Mouse (Mus musculus): ENCODE data around the gene Atp6v0c. TPM values are rescaled to one million over a fixed set of nuclear protein-coding genes. Genes with fewer than 3 reads are reported as not detected.

The Atp6v0c gene
- 783 and 890 TPM in 2 replicates for polyA plus RNA-seq (2015; fragmentation: Nextera tagmentation; extraction: Ambion mirVana)

DNA sequence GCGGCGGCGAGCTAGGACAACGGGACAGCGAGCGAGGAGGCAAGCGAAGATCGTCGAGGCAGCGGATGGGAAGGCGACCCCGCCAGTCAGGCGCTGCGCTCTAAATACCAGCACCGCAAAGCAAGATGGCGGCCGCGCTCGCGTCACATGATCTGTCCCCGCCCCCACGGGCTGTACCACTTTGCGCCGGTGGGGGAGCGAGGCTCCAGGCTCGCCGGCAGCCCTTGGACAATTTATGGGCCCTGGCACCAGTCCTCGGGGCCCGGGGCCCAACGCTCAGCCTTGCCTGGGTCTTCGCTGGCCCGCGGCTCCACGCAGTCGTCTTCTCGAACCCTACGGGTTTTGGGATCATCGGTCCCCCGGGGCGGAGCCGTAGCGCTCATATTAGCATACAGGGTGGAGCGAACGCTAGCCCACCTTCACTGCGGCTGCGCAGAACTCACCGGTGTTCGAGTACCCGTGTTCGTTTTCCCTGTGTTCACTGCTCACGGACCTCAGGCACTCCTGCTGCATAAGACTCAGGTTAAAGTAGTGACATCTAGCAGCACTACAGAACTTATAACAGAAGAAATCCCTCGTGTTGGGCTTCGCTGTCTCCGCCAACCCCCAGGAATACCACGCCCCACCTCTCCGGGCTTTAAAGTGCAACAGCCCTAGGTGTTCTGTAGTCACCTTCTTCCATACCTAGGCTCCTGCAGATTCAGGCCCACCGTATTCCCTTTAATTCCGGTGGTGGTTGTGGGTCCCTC is at the start of gene Atp6v0c:
TSS of gene Atp6v0c (minus strand) at position 386 of the 749 bp plus-strand sequence.
- Histone ChIP-seq H3K9me3 (ENCODE audit: control insufficient read depth, low read length) (no peaks in the 10 kb centered on the region), H3K36me3 (ENCODE audit: control insufficient read depth, insufficient read depth, low read length) (0 out of 2 replicates have a peak, but pooled peaks cover 6% of the 10 kb centered on the region), H3K4me1 (ENCODE audit: control insufficient read depth, insufficient read depth, low read length) (peaks cover 21% of the 10 kb centered on the region), H3K27me3 (replicated peaks; ENCODE audit: control insufficient read depth, insufficient read depth, low read length) (no peaks in the 10 kb centered on the region), H3K9ac (ENCODE audit: low read depth, low read length) (peak within 1 kb of the TSS; percentile 91), H3K4me3 (ENCODE audit: low read length) (peak within 1 kb of the TSS; percentile 87), H3K27ac (ENCODE audit: low read length) (peak within 1 kb of the TSS; percentile 96), H3K4me2 (ENCODE audit: low read depth, low read length) (peak within 1 kb of the TSS; percentile 70)
- WGBS = under 1% methylated on average over 57 of the region's 58 CpGs
- ATAC-seq = peak; percentile 89

DNA sequence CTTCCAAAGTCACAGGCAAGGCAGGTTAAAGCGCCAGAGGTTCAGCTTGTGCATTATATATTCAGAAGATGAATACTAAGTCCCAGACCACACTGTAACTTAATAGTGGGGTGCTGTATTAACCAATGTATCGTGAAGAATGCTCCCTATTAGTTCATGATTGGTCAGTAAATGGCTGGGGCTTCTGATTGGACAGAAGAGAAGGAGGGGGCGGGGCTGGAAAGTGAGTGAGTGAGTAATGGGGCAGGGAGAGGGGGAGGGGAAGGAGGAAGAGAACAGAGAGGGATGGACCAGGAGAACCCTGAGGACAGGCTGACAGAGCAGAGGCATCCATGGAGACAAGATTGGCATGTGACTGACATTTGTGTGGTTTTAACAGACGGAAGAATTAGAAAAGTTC is 47.3 kb upstream of the Atp6v0c start:
- ATAC-seq = no peak
- Histone ChIP-seq H3K9me3 (ENCODE audit: control insufficient read depth, low read length) (no peaks in the 10 kb centered on the region), H3K4me1 (ENCODE audit: control insufficient read depth, insufficient read depth, low read length) (peaks cover 23% of the 10 kb centered on the region), H3K9ac (ENCODE audit: low read depth, low read length) (no peak overlapping the region), H3K4me2 (ENCODE audit: low read depth, low read length) (no peak overlapping the region), H3K27me3 (replicated peaks; ENCODE audit: control insufficient read depth, insufficient read depth, low read length) (no peaks in the 10 kb centered on the region), H3K27ac (ENCODE audit: low read length) (no peak overlapping the region), H3K36me3 (ENCODE audit: control insufficient read depth, insufficient read depth, low read length) (no peaks in the 10 kb centered on the region), H3K4me3 (ENCODE audit: low read length) (no peak overlapping the region)
- WGBS = 75% methylated on average over 4 of the region's 4 CpGs

DNA sequence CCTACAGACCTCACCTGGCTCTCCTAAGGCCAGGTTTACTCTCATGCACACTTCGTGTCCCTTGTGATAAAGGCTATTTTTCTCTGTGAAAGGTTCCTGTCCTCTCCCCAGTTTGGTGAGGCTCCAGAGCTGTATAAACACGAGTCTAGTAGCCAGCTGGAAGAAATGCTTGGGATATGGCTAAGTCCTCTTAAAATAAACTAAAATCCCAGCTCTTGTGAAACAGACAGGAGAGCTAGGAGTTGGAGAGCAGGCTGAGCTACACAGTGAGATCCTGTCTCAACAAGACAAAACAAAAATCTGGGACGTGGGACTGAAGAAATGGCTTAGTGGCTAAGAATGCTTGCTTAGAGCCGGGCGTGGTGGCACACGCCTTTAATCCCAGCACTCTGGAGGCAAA is 43.7 kb upstream of the Atp6v0c start:
- 0 out of 2 replicates have a peak, but pooled peaks cover 5% of the 10 kb centered on the region for H3K27me3 ChIP-seq (replicated peaks; ENCODE audit: control insufficient read depth, insufficient read depth, low read length)
- H3K36me3 ChIP-seq (ENCODE audit: control insufficient read depth, insufficient read depth, low read length) = no peaks in the 10 kb centered on the region
- peak overlapping the region; percentile 3; the same call in 1 of the 2 replicates for H3K27ac ChIP-seq (ENCODE audit: low read length)
- H3K4me3 ChIP-seq (ENCODE audit: low read length) = no peak overlapping the region
- no peak for ATAC-seq
- H3K4me2 ChIP-seq (ENCODE audit: low read depth, low read length) = no peak overlapping the region
- H3K9ac ChIP-seq (ENCODE audit: low read depth, low read length) = no peak overlapping the region
- peaks cover 47% of the 10 kb centered on the region for H3K4me1 ChIP-seq (ENCODE audit: control insufficient read depth, insufficient read depth, low read length)
- H3K9me3 ChIP-seq (ENCODE audit: control insufficient read depth, low read length) = no peaks in the 10 kb centered on the region
- 53% methylated on average over 6 of the region's 6 CpGs for WGBS

DNA sequence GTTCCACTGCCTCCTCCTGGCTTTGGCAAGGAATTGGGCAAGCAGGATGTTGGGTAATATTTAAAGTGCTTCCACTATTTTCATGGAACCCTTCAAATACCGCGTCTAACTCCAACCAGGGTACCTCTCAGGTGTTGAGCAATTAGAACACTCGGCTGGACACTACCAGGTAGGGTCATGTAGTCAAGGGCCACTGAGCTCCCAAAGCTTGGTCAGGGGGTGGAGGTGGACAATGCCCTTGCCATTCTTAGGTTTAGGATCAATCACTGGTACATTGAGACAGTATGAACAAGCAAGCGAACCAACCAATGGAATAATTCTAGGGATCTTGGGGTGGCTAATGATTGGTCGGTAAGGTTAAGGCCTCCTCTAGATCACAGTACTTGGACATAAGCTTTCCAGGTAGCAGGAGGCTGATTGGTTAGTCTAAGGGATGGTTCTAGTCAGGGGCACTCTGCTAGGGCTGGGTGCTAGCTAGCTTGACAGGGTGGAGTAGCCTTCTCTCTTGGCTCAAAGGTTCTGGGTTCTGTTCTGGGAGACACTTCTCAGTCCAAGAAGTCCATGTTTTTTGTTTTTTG is 43.0 kb upstream of the Atp6v0c start:
- H3K36me3 ChIP-seq (ENCODE audit: control insufficient read depth, insufficient read depth, low read length) = no peaks in the 10 kb centered on the region
- WGBS = 40% methylated on average over 5 of the region's 5 CpGs
- no peak overlapping the region for H3K9ac ChIP-seq (ENCODE audit: low read depth, low read length)
- peak overlapping the region; percentile 90 for H3K4me2 ChIP-seq (ENCODE audit: low read depth, low read length)
- no peaks in the 10 kb centered on the region for H3K9me3 ChIP-seq (ENCODE audit: control insufficient read depth, low read length)
- H3K27ac ChIP-seq (ENCODE audit: low read length) = peak overlapping the region; percentile 3; the same call in 1 of the 2 replicates
- ATAC-seq = no peak
- peaks cover 54% of the 10 kb centered on the region for H3K4me1 ChIP-seq (ENCODE audit: control insufficient read depth, insufficient read depth, low read length)
- H3K4me3 ChIP-seq (ENCODE audit: low read length) = peak overlapping the region; percentile 45; the same call in 1 of the 2 replicates
- H3K27me3 ChIP-seq (replicated peaks; ENCODE audit: control insufficient read depth, insufficient read depth, low read length) = peaks cover 10% of the 10 kb centered on the region; the same call in 1 of the 2 replicates

DNA sequence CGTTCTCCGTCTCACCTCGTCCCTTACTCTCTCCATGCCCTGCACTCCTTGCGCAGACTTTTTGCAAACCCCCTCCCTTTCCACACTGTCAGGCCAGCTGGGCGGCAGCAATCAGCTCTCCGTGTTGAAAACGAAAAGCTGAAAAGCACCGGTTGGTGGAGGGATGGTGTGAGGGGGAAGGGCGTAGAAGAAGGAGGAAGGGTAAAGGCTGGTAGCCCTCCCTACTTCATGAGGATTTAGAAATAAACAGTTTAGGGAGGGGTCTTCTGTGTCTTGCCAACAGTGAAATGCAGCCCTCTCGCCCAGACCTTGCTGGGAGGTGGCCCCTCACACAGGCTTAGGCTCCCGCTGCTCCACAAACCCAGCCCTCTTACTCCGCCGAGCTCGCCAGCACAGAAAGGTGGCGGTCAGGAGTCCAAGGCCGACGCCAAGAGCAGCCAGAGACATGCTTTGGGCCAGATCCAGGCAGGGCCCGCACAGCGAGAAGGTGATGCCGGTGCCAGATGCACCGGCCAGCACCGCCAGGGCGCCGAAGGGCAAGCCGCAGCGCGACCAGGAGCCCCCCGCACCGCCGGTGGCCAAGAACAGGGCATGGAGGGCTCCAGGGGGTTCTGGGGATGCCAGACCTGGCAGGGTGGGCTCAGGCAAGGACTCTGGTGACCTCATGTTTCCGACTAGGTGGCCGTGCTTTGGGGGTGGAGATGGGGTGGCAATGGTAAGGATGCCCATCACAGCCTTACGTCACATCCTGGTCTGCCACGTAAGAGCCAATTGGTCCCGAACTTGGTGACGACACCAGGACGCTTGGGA is 42.3 kb upstream of the Atp6v0c start:
- WGBS = 5% methylated on average over 37 of the region's 37 CpGs

DNA sequence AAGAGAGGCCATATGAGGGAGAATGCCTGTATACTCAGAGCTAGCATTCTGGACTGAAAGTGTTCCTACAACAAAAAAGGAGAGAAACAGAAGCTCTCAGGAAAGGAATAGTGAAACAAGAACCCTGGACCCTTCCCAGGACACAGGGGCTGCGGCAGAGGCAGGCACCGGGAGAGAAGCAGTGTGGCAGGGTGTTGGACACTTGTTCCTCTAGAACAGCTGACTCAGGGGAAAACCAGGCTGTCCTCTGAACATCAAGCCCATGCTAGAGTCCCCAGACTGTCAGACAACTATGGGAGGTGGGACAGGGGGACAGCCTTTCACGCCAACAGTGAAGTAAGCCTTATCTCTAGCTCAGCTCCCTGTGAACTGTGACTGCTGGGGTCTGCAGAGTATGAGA is 41.1 kb upstream of the Atp6v0c start:
- peaks cover 10% of the 10 kb centered on the region; the same call in 1 of the 2 replicates for H3K27me3 ChIP-seq (replicated peaks; ENCODE audit: control insufficient read depth, insufficient read depth, low read length)
- H3K9me3 ChIP-seq (ENCODE audit: control insufficient read depth, low read length) = no peaks in the 10 kb centered on the region
- 0 out of 2 replicates have a peak overlapping the region, but pooled peaks have one; percentile 1 for H3K9ac ChIP-seq (ENCODE audit: low read depth, low read length)
- no peak overlapping the region for H3K4me2 ChIP-seq (ENCODE audit: low read depth, low read length)
- H3K4me1 ChIP-seq (ENCODE audit: control insufficient read depth, insufficient read depth, low read length) = peaks cover 73% of the 10 kb centered on the region
- no peaks in the 10 kb centered on the region for H3K36me3 ChIP-seq (ENCODE audit: control insufficient read depth, insufficient read depth, low read length)
- no peak overlapping the region for H3K4me3 ChIP-seq (ENCODE audit: low read length)
- H3K27ac ChIP-seq (ENCODE audit: low read length) = peak overlapping the region; percentile 28; the same call in 1 of the 2 replicates
- no peak for ATAC-seq
- 81% methylated on average over 3 of the region's 3 CpGs for WGBS

More for the DNA sequence above, 42.3 kb upstream of the Atp6v0c start:
- Histone ChIP-seq H3K4me2 (ENCODE audit: low read depth, low read length) (peak overlapping the region; percentile 90), H3K36me3 (ENCODE audit: control insufficient read depth, insufficient read depth, low read length) (no peaks in the 10 kb centered on the region), H3K4me1 (ENCODE audit: control insufficient read depth, insufficient read depth, low read length) (peaks cover 61% of the 10 kb centered on the region), H3K9ac (ENCODE audit: low read depth, low read length) (peak overlapping the region; percentile 78), H3K27ac (ENCODE audit: low read length) (peak overlapping the region; percentile 63), H3K4me3 (ENCODE audit: low read length) (peak overlapping the region; percentile 45), H3K9me3 (ENCODE audit: control insufficient read depth, low read length) (no peaks in the 10 kb centered on the region), H3K27me3 (replicated peaks; ENCODE audit: control insufficient read depth, insufficient read depth, low read length) (peaks cover 10% of the 10 kb centered on the region; the same call in 1 of the 2 replicates)
- ATAC-seq = peak; percentile 21; the same call in 1 of the 2 replicates

DNA sequence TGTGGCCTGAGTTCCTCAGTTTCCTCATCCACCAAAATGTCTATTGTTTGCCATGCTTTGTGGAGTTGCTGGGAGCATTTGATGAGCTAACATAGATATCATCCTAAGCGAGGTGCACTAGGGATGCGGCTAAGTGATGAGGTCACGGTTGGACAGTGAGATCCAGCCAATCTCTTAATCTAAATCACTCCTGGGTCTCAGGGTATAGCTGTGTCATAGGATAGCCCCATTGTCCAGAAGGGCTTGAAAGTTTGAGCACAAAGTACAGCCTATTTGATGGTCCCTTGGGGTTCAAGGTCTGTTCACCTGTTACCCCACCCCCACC is 40.4 kb upstream of the Atp6v0c start:
- H3K27me3 ChIP-seq (replicated peaks; ENCODE audit: control insufficient read depth, insufficient read depth, low read length) = peaks cover 10% of the 10 kb centered on the region; the same call in 1 of the 2 replicates
- H3K4me3 ChIP-seq (ENCODE audit: low read length) = no peak overlapping the region
- ATAC-seq = no peak
- H3K27ac ChIP-seq (ENCODE audit: low read length) = peak overlapping the region; percentile 92
- H3K9me3 ChIP-seq (ENCODE audit: control insufficient read depth, low read length) = no peaks in the 10 kb centered on the region
- no peak overlapping the region for H3K9ac ChIP-seq (ENCODE audit: low read depth, low read length)
- WGBS = 77% methylated on average over 3 of the region's 3 CpGs
- H3K4me1 ChIP-seq (ENCODE audit: control insufficient read depth, insufficient read depth, low read length) = peaks cover 75% of the 10 kb centered on the region
- no peaks in the 10 kb centered on the region for H3K36me3 ChIP-seq (ENCODE audit: control insufficient read depth, insufficient read depth, low read length)
- peak overlapping the region; percentile 97; the same call in 1 of the 2 replicates for H3K4me2 ChIP-seq (ENCODE audit: low read depth, low read length)

DNA sequence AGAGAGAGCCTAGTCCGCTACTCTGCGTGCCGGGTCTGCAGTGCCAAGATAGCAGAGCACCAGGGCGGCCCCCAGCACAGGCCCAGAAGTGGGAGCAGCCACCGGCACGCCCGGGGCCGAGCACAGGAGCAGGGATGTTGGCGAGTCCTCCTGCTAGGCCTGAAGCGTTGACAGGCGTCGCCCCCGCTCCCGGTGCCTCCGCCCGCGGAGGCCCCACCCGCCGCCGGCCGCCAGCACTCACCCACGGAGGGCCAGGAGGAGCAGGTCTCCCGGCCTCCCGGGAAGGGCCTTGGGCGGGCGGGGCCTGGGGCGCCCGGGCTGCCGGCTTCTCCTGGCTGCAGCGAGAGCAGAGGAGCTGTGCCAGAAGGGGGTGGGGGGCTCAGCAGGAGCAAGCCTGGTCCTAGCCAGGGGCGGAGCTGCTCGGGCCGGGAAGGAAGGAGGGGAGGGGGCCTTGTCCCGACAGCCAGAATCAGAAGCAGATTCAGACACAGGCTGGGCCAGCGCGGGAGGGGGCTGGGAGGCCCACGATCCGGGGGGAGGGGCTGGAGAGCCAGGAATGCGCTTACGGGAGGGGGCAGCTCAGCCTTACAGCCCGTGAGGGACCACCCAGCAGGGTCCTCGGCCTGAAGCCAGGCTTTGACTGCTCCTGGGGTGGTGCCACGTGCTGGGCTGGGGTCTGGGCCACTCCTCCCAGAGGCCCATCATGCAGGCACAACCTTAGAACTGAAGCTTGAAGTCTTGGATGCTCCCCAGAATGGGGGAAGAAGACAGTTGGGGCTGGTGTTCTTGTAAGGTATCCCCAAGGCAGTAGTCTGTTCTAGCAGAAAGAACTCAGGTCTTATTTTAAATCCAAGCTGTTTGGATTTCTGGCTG is 39.8 kb upstream of the Atp6v0c start, which contains the start of gene Ntn3:
TSS of gene Ntn3 (minus strand) at position 489 of the 873 bp plus-strand sequence.
- Histone ChIP-seq H3K36me3 (ENCODE audit: control insufficient read depth, insufficient read depth, low read length) (no peaks in the 10 kb centered on the region), H3K27me3 (replicated peaks; ENCODE audit: control insufficient read depth, insufficient read depth, low read length) (peaks cover 10% of the 10 kb centered on the region; the same call in 1 of the 2 replicates), H3K9ac (ENCODE audit: low read depth, low read length) (peak within 1 kb of the TSS; percentile 82), H3K4me2 (ENCODE audit: low read depth, low read length) (peak within 1 kb of the TSS; percentile 97), H3K27ac (ENCODE audit: low read length) (peak within 1 kb of the TSS; percentile 92), H3K4me3 (ENCODE audit: low read length) (peak within 1 kb of the TSS; percentile 66), H3K4me1 (ENCODE audit: control insufficient read depth, insufficient read depth, low read length) (peaks cover 81% of the 10 kb centered on the region), H3K9me3 (ENCODE audit: control insufficient read depth, low read length) (no peaks in the 10 kb centered on the region)
- 2% methylated on average over 43 of the region's 43 CpGs for WGBS
- ATAC-seq = peak; percentile 52

Data from intestine, embryonic 16.5 days (tissue).